Mouse (Mus musculus): ENCODE measurements around the gene Fgd1. TPM values are rescaled to one million over a fixed set of nuclear protein-coding genes. Genes with fewer than 3 reads are reported as not detected.

Gene Fgd1
- polyA plus RNA-seq, 1 experiment from 2014 or later, result 12.8 TPM

DNA sequence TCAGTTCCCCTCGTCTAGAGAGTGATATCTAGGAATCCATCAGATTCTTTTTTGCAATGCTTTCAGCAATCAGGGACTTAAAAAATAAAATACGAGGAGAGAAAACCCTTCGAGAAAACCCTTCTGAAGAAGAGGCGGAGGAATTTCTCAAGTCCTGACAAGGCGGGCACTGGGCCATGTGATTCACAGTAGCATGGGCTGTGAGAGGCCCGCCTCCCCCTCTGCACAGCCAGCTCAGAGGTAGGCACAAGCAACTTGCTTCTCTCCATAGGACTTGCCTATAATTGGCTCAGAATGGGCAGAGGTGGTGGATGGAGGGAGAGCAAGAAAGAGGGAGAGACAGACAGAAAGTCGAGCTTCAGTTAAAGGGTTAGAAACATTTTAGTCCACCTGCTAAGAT, 4.4 kb downstream of the Fgd1 start:
- peaks cover 15% of the 10 kb centered on the region for H3K4me1 ChIP-seq
- no peaks in the 10 kb centered on the region for H3K9me3 ChIP-seq
- H3K4me2 ChIP-seq (replicated peaks), result no peak overlapping the region
- no peaks in the 10 kb centered on the region for H3K27me3 ChIP-seq (replicated peaks)
- ATAC-seq (ENCODE audit: low FRiP score, low read depth), result no peak
- 75% methylated on average over 7 of the region's 7 CpGs for WGBS
- no peak overlapping the region for H3K27ac ChIP-seq
- no peak overlapping the region for H3K4me3 ChIP-seq
- H3K9ac ChIP-seq, result no peak overlapping the region
- no peaks in the 10 kb centered on the region for H3K36me3 ChIP-seq

DNA sequence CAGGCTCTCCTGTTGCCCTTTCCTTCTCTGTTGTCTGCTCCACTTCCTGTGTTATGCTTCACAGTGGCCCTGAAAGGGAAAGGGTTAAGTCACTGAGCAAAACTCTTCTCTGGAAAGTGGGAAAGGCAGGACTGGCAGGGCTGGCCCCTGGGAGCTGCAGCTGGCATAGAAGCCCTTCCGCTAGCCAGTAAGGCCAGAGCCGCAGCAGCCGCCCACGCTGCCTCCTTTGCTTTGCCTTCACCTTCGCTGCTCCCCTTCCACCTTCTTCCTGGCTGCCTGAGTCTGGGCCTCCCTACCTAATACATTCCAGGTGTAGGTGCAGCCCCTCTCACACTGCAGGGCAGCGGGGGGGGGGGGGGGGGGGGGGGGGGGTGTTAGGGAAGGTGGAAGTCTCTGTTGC, 8.5 kb downstream of the Fgd1 start:
- H3K27me3 ChIP-seq (replicated peaks), result no peaks in the 10 kb centered on the region
- no peak overlapping the region for H3K9ac ChIP-seq
- H3K36me3 ChIP-seq, result no peaks in the 10 kb centered on the region
- ATAC-seq (ENCODE audit: low FRiP score, low read depth), result no peak
- peaks cover 3% of the 10 kb centered on the region; the same call in 1 of the 2 replicates for H3K4me1 ChIP-seq
- WGBS, result 61% methylated on average over 5 of the region's 6 CpGs
- no peak overlapping the region for H3K4me3 ChIP-seq
- H3K4me2 ChIP-seq (replicated peaks), result no peak overlapping the region
- H3K27ac ChIP-seq, result no peak overlapping the region
- H3K9me3 ChIP-seq, result no peaks in the 10 kb centered on the region

DNA sequence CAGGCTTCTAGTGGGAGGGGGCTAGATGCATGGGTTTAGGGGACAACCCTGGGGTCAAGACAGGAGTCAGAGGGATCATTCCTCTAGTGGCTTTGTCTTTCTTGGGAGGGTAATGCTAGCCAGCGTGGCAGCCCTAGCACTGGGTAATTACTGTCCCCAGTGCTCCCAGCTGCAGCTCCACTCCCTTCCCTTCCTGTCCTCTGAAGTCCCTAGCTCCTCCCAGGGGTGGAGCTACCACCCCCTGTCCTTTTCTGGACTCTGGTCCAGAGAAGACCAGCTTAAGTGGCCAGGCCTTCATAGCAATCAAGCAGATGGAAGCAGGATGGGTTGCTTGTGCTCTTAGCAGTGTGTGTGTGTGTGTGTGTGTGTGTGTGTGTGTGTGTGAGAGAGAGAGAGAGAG, 9.6 kb downstream of the Fgd1 start:
- 6% methylated on average over 1 of the region's 1 CpGs for WGBS
- Histone ChIP-seq H3K27me3 (replicated peaks) (no peaks in the 10 kb centered on the region), H3K36me3 (no peaks in the 10 kb centered on the region), H3K9me3 (no peaks in the 10 kb centered on the region), H3K9ac (no peak overlapping the region), H3K4me1 (no peaks in the 10 kb centered on the region), H3K27ac (no peak overlapping the region), H3K4me3 (no peak overlapping the region), H3K4me2 (replicated peaks) (no peak overlapping the region)
- ATAC-seq (ENCODE audit: low FRiP score, low read depth), result no peak

DNA sequence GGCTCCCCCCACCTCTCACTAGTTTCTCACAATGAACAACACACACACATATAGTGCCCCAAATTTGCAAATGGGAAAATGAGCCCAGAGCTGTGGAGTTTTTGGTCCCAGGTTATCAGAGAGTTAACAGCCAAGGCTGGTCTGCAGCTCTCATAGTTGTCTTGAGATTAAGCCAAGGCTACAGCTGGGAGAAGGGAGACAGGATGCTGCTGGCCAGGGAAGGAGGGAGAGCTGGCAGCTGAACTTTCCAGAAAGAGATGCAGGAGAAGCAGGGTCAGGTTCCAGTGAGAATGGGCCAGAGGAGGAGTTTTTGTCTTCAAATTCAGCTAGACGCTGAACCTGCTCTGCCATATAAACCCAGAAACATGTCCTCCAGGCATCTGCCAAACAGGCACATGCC, 13.4 kb downstream of the Fgd1 start:
- no peak for ATAC-seq (ENCODE audit: low FRiP score, low read depth)
- Histone ChIP-seq H3K9ac (no peak overlapping the region), H3K27me3 (replicated peaks) (no peaks in the 10 kb centered on the region), H3K9me3 (no peaks in the 10 kb centered on the region), H3K4me3 (no peak overlapping the region), H3K4me2 (replicated peaks) (no peak overlapping the region), H3K27ac (no peak overlapping the region), H3K4me1 (no peaks in the 10 kb centered on the region), H3K36me3 (no peaks in the 10 kb centered on the region)
- 83% methylated on average over 1 of the region's 1 CpGs for WGBS

DNA sequence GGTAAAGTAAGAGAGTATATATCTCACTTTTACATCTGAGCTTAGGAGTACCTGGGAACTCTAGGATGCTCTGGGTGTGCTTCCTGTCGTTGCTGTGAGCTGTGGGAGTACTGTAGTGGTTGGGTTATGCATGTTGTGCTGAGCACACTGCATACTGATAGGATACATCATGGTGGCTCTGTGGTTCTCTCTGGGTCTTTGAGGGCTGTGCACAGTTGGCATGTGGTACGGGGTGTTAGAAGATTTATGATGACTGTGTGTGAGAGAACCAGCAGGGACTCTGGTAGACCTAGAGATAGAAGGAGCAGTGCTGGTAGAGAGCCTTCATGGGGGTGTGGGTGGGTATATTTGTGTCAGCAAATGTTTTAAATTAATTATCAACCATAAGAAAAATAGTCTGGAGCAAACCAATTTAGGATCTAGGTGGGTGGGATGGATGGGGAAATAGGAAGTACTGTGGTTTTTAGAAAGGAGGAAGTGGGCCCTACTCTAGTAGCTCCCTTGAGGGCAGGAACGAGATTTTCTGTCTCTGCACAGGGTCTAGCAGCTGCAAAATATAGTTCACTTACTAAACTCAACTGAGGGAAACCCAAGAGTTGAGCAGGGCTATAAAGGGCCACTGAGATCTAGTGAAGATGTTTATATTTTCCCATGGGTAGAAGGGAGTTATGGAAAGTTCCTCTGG, 15.8 kb downstream of the Fgd1 start:
- Histone ChIP-seq H3K27me3 (replicated peaks) (no peaks in the 10 kb centered on the region), H3K36me3 (peaks cover 5% of the 10 kb centered on the region; the same call in 1 of the 2 replicates), H3K9me3 (no peaks in the 10 kb centered on the region), H3K27ac (no peak overlapping the region), H3K4me3 (no peak overlapping the region), H3K9ac (no peak overlapping the region), H3K4me1 (no peaks in the 10 kb centered on the region), H3K4me2 (replicated peaks) (no peak overlapping the region)
- WGBS, result 60% methylated on average over 3 of the region's 3 CpGs
- ATAC-seq (ENCODE audit: low FRiP score, low read depth), result no peak

DNA sequence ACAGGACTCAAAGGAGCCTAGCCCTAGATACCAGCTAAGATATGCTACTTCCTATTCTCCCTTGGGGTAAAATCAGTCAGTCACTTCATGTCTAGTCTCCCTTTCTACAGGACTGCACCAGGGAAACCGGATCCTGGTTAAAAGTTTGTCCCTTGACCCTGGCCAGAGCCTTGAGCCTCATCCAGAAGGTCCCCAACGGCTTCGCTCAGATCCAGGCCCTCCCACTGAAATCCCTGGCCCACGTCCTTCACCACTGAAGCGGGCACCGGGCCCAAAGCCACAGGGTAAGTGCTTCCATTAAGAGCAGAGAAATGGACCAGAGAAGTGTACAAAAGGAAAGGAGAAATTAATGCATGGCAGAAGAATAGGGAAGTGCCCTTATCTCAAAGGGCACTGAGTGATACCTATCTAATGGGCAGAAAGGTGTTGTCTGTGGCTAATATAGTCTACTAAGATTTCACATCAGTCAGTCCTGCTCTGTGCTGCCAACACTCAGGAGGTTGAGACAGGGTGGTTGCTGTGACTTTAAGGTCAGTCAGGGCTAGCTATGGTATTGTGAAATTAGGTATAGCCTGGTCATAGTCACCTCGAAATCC, 20.2 kb downstream of the Fgd1 start:
- ATAC-seq (ENCODE audit: low FRiP score, low read depth), result no peak
- H3K9me3 ChIP-seq, result no peaks in the 10 kb centered on the region
- H3K27me3 ChIP-seq (replicated peaks), result no peaks in the 10 kb centered on the region
- H3K4me2 ChIP-seq (replicated peaks), result no peak overlapping the region
- no peak overlapping the region for H3K27ac ChIP-seq
- peaks cover 27% of the 10 kb centered on the region for H3K36me3 ChIP-seq
- no peak overlapping the region for H3K4me3 ChIP-seq
- no peaks in the 10 kb centered on the region for H3K4me1 ChIP-seq
- H3K9ac ChIP-seq, result no peak overlapping the region
- WGBS, result 93% methylated on average over 7 of the region's 7 CpGs

DNA sequence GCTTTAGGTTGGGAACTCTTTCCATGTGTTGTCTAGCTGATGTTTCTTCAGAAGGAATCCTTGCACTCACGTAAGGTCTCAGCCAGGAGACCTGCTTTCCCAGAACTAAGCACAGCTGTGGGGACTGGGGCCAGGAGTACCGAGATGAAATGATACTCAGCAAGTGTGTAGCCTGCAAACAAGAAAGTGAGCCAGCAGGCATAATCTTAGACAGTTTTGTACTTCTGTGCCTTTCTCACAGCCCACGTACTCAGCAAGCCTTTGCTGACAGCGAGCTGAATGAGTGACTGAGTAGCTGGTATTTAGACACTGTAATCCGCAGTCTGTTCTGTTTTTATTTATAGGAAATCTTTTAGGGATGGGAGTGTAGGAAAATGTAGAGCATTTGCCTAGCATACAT, 21.9 kb downstream of the Fgd1 start:
- Histone ChIP-seq H3K9me3 (no peaks in the 10 kb centered on the region), H3K27ac (no peak overlapping the region), H3K4me3 (no peak overlapping the region), H3K27me3 (replicated peaks) (no peaks in the 10 kb centered on the region), H3K4me2 (replicated peaks) (no peak overlapping the region), H3K9ac (no peak overlapping the region), H3K4me1 (no peaks in the 10 kb centered on the region), H3K36me3 (peaks cover 32% of the 10 kb centered on the region)
- ATAC-seq (ENCODE audit: low FRiP score, low read depth), result no peak
- 92% methylated on average over 5 of the region's 5 CpGs for WGBS

DNA sequence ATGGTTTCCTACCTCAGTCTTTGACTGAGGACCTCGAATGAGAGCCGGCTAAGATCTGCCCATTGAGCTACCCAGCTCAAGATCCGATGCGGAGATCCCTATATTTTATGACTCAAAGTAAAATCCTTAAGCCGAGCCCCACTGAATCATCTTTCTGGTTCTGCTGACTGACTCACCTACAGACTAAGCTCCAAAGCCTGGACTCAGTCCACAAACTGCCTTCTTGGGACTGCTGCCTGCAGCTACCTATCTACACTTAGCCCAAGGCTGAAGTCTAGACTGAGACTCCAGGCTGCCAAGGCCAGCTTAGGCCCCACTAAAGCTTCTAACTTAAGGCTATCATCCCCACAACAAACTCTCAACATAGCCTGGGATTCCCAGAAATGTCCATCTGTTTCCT, 30.1 kb downstream of the Fgd1 start:
- Histone ChIP-seq H3K4me2 (replicated peaks) (no peak overlapping the region), H3K36me3 (peaks cover 14% of the 10 kb centered on the region), H3K4me1 (no peaks in the 10 kb centered on the region), H3K9me3 (no peaks in the 10 kb centered on the region), H3K4me3 (no peak overlapping the region), H3K9ac (no peak overlapping the region), H3K27ac (no peak overlapping the region), H3K27me3 (replicated peaks) (no peaks in the 10 kb centered on the region)
- ATAC-seq (ENCODE audit: low FRiP score, low read depth), result no peak
- 94% methylated on average over 5 of the region's 5 CpGs for WGBS

DNA sequence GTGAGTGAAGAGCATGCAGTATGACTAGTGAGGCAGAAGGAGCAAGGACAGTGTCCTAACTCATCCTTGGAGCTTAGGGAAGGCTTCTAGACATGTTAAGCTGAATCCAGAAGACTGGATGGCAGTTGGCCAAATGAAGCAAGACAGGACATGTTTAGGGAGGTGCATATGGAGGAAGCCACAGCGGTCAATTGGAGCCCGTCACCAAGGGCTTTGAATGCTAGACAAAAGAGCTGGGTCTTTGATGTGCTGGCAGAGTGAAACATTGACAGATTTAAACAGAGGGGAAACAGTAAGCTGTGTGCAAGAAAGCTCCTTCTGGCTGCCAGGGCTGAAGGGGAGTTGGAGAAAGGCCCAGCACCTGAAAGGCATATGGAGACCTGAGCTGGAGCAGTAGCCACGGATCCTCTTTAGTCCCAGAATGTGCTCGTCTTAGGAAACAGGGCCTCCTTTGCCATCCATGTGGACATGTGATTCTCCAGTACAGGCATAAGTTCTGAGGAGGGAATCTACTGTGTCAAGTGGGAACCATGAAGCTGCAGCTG, 31.1 kb downstream of the Fgd1 start:
- Histone ChIP-seq H3K27me3 (replicated peaks) (no peaks in the 10 kb centered on the region), H3K4me1 (no peaks in the 10 kb centered on the region), H3K4me3 (no peak overlapping the region), H3K4me2 (replicated peaks) (no peak overlapping the region), H3K27ac (no peak overlapping the region), H3K36me3 (peaks cover 14% of the 10 kb centered on the region), H3K9me3 (no peaks in the 10 kb centered on the region), H3K9ac (no peak overlapping the region)
- WGBS, result 46% methylated on average over 4 of the region's 4 CpGs
- ATAC-seq (ENCODE audit: low FRiP score, low read depth), result no peak

DNA sequence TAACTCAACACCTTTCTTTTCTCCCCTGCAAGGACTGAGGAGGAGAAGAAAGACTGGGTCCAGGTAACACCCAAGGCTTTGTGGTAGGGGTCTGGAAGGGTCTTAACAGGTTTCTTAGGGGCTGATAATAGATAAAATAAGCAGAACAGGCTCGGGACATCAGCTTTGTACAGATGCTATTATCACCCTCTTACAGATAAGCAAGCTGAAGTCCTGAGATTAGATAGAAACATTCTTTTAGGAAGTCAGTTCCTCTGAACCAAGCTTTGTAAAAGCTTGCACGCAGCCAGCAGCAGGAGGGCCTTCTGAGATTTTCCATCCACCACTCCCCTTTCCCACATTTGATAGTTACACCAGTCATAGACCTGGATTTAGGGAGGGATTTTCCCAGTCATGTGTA, 39.6 kb downstream of the Fgd1 start:
- Histone ChIP-seq H3K9ac (no peak overlapping the region), H3K4me1 (no peaks in the 10 kb centered on the region), H3K27ac (no peak overlapping the region), H3K27me3 (replicated peaks) (no peaks in the 10 kb centered on the region), H3K36me3 (peaks cover 35% of the 10 kb centered on the region), H3K4me3 (no peak overlapping the region), H3K9me3 (no peaks in the 10 kb centered on the region), H3K4me2 (replicated peaks) (no peak overlapping the region)
- ATAC-seq (ENCODE audit: low FRiP score, low read depth), result no peak
- 83% methylated on average over 2 of the region's 2 CpGs for WGBS

DNA sequence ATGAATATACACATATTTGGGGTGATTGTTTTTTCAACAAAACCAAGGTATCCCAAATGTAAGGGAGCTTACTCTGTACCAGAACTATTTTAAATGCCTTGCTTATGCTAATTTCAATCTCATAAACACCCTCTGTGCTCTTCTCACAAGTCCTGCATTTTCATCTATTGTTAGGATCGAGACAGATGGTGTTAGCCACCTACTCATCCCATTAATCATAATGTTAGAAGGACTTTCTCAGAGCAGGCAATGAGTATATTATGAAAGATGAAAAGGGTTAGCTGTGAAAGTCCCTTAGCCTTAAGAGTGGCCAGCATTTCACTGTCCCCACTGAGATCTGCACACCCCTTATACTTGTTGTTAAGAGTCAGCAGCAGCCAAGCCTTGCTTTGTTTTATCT, 41.5 kb downstream of the Fgd1 start:
- no peak for ATAC-seq (ENCODE audit: low FRiP score, low read depth)
- no peaks in the 10 kb centered on the region for H3K4me1 ChIP-seq
- no peaks in the 10 kb centered on the region for H3K9me3 ChIP-seq
- no peak overlapping the region for H3K4me2 ChIP-seq (replicated peaks)
- peaks cover 36% of the 10 kb centered on the region for H3K36me3 ChIP-seq
- no peaks in the 10 kb centered on the region for H3K27me3 ChIP-seq (replicated peaks)
- 85% methylated on average over 1 of the region's 1 CpGs for WGBS
- H3K4me3 ChIP-seq, result no peak overlapping the region
- no peak overlapping the region for H3K9ac ChIP-seq
- H3K27ac ChIP-seq, result no peak overlapping the region

DNA sequence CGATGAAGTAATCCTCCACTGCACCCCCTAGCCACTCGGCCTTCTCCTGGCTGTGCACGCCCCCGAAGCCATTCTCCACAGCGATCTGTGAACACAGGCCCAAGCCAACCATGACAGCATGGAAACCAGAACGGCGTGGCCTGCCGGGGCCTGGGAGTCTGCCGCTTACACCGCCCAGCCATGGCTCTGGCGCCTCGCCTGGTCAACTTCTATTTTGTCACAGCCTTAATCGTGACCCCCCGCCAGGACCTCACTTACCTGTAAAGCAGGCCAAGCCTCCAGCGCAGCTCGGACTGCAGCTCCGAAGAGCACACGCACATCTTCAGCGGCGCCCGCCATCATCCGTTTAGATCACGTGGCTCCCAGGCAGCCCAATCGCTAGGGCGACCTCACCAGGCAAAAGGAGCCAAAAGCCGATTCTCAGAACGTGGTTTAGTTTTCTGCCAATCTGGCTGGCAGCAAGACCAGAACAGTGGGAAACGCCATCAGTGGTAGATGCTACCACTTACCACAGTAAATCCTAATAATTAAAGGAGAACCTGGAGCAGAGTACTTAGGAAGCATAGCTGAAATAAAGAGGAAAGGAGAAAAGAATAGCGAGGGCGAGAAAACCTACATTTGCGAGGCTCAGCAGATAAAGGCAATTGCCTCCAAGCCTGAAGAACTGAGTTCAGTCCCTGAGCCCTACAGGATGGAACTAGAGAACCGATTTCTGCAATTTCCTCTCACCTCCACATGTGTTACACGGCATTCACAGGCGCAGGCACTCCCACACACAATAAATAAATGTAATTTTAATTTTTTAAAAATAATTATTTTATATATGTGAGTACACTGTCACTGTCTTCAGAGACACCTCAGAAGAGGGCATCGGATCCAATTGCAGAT, 50.5 kb downstream of the Fgd1 start, which contains the start of gene Tsr2:
Tsr2 (minus strand) TSS at position 373 of the 888 bp plus-strand sequence.
- no peaks in the 10 kb centered on the region for H3K9me3 ChIP-seq
- H3K27me3 ChIP-seq (replicated peaks), result no peaks in the 10 kb centered on the region
- no peak within 1 kb of the TSS for H3K27ac ChIP-seq
- H3K4me1 ChIP-seq, result no peaks in the 10 kb centered on the region
- WGBS, result 26% methylated on average over 35 of the region's 35 CpGs
- H3K4me3 ChIP-seq, result peak within 1 kb of the TSS; percentile 62
- peak within 1 kb of the TSS; percentile 58 for H3K4me2 ChIP-seq (replicated peaks)
- H3K9ac ChIP-seq, result peak within 1 kb of the TSS; percentile 64
- no peaks in the 10 kb centered on the region for H3K36me3 ChIP-seq
- peak; percentile 95 for ATAC-seq (ENCODE audit: low FRiP score, low read depth)
